8 mouse cellular contexts compared by ENCODE assay signal in the genomic region with DNA sequence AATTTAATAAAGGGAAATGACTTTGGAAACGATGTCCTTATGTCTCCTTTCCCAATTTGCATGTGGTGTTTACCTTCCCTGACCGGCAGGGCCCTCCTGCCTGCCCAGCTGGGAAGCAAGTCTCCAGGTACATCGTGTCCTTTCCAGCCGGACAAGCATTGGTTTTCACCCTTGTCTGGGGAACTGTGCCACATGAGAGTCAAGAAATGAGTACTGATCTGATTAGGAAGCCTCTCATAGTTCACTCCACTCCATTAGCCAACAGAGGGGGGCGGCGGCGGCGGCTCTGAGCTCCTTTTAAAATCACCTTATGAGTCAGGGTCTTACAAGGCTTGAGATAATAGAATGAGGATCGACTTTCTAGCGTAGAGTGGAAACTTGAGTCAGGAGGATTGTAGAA. TPM values are rescaled to one million over a fixed set of nuclear protein-coding genes. Genes with fewer than 3 reads are reported as not detected.
DNase-seq lines count a peak whose midpoint lies in the region; ATAC-seq and TF ChIP-seq lines count a peak whose summit lies in the region.

No protein-coding gene starts in this region.

- DNase-seq in heart, adult 2 months: no peak
- DNase-seq in heart, postnatal 14 days: no peak
- DNase-seq in intestine, embryonic 14.5 days (ENCODE audit: low spot score): no peak
- no peak for DNase-seq in midbrain, embryonic 10.5 days (ENCODE audit: low spot score)
- no peak for DNase-seq in ovary, postnatal 36 days (ENCODE audit: low spot score)
- DNase-seq in cerebellum, postnatal 25 days: no peak
- no peak for DNase-seq in yolk sac, embryonic 10.5 days (ENCODE audit: low spot score)

- TF ChIP-seq POLR2A in heart, adult 2 months (IDR thresholded peaks at IDR 0.05; ENCODE audit: insufficient read depth, low read depth, low read length): no peak

- no peak for ATAC-seq in intestine, embryonic 14.5 days (replicated peaks; ENCODE audit: low FRiP score, low TSS enrichment, low read depth)

- peaks cover 6% of the 10 kb centered on the region; the same call in 1 of the 2 replicates for H3K36me3 ChIP-seq in heart, adult 2 months (ENCODE audit: control insufficient read depth, insufficient read depth, low read length)
- H3K36me3 ChIP-seq in intestine, embryonic 14.5 days (ENCODE audit: control insufficient read depth, insufficient read depth, low read length): peaks cover 52% of the 10 kb centered on the region
- H3K36me3 ChIP-seq in midbrain, embryonic 10.5 days: peaks cover 60% of the 10 kb centered on the region

- peak overlapping the region; percentile 61 for H3K4me2 ChIP-seq in intestine, embryonic 14.5 days (ENCODE audit: low read length)

- H3K9me3 ChIP-seq in intestine, embryonic 14.5 days (ENCODE audit: control insufficient read depth, low read length): no peaks in the 10 kb centered on the region
- H3K9me3 ChIP-seq in midbrain, embryonic 10.5 days (replicated peaks): no peaks in the 10 kb centered on the region

- peak overlapping the region; percentile 53 for H3K9ac ChIP-seq in heart, adult 2 months (ENCODE audit: low read depth, low read length)
- H3K9ac ChIP-seq in intestine, embryonic 14.5 days (ENCODE audit: low read length): no peak overlapping the region

- TF ChIP-seq EP300 in heart, adult 2 months (IDR thresholded peaks at IDR 0.05; ENCODE audit: insufficient read depth, low read depth, low read length): no peak

- H3K27ac ChIP-seq in heart, adult 2 months: peak overlapping the region; percentile 94
- H3K27ac ChIP-seq in brown adipose tissue, adult 24 weeks (replicated peaks; ENCODE audit: low read depth, low read length): peak overlapping the region; percentile 79
- peak overlapping the region; percentile 19 for H3K27ac ChIP-seq in intestine, embryonic 14.5 days (ENCODE audit: low read depth)
- H3K27ac ChIP-seq in midbrain, embryonic 10.5 days (replicated peaks): peak overlapping the region; percentile 92; the same call in 1 of the 2 replicates

- intact Hi-C loops in heart, adult 2 months (cut with DNase I): loop anchor here (1.0 kb wide), 1 partner anchor 10 kb away; a partner anchor contains a TSS
- intact Hi-C loops in heart, postnatal 14 days (cut with DNase I): no loop called here

- no peak for TF ChIP-seq CTCF in heart, adult 2 months (IDR thresholded peaks at IDR 0.05)

- 46% methylated on average over 10 of the region's 10 CpGs for WGBS in heart, adult 2 months
- WGBS in intestine, embryonic 14.5 days: 53% methylated on average over 10 of the region's 10 CpGs
- 60% methylated on average over 10 of the region's 10 CpGs for WGBS in midbrain, embryonic 10.5 days

- no peaks in the 10 kb centered on the region for H3K27me3 ChIP-seq in heart, adult 2 months (ENCODE audit: control insufficient read depth, insufficient read depth, low read length)
- no peaks in the 10 kb centered on the region for H3K27me3 ChIP-seq in intestine, embryonic 14.5 days (replicated peaks; ENCODE audit: control insufficient read depth, insufficient read depth, low read length)
- no peaks in the 10 kb centered on the region for H3K27me3 ChIP-seq in midbrain, embryonic 10.5 days (ENCODE audit: low read depth, poor library complexity, severe bottlenecking)

- 0 out of 2 replicates have a peak, but pooled peaks cover under 1% of the 10 kb centered on the region for H3K79me2 ChIP-seq in heart, adult 2 months (replicated peaks; ENCODE audit: control insufficient read depth, insufficient read depth, low read length)

- peaks cover 7% of the 10 kb centered on the region for H3K4me1 ChIP-seq in heart, adult 2 months (ENCODE audit: control insufficient read depth, insufficient read depth, low read length)
- peaks cover 6% of the 10 kb centered on the region for H3K4me1 ChIP-seq in brown adipose tissue, adult 24 weeks (ENCODE audit: control insufficient read depth, insufficient read depth, insufficient read length, low read length)
- peaks cover 35% of the 10 kb centered on the region for H3K4me1 ChIP-seq in intestine, embryonic 14.5 days (replicated peaks; ENCODE audit: control insufficient read depth, insufficient read depth, low read length)
- peaks cover 42% of the 10 kb centered on the region for H3K4me1 ChIP-seq in midbrain, embryonic 10.5 days

- H3K4me3 ChIP-seq in heart, adult 2 months: peak overlapping the region; percentile 63
- peak overlapping the region; percentile 76; the same call in 1 of the 2 replicates for H3K4me3 ChIP-seq in brown adipose tissue, adult 24 weeks (ENCODE audit: insufficient read depth, low read depth, low read length)
- peak overlapping the region; percentile 59 for H3K4me3 ChIP-seq in intestine, embryonic 14.5 days (ENCODE audit: low read depth, low read length)
- H3K4me3 ChIP-seq in midbrain, embryonic 10.5 days: peak overlapping the region; percentile 79

RNA-seq across cellular contexts. Expression of a gene that starts 0.7 kb away (rescaled TPM):
- 10 to 100 TPM; 56.9 to 59.1 TPM for total RNA-seq in heart, adult 2 months (2021)
- polyA plus RNA-seq in heart, adult 2 months (2012; rRNA removed): 40.7 and 54.1 TPM in 2 replicates
- total RNA-seq in heart, postnatal 14 days (2021): 10 to 100 TPM; 84.7 to 87.5 TPM
- polyA plus RNA-seq in brown adipose tissue, adult 24 weeks (2012; ENCODE audit: insufficient read depth, insufficient read length, missing spikeins): 32.6 and 33.2 TPM in 2 replicates
- 11.7 and 15.3 TPM in 2 replicates for polyA plus RNA-seq in intestine, embryonic 14.5 days (2014; fragmentation: Nextera tagmentation; extraction: Ambion mirVana)
- 29.9 and 33.7 TPM in 2 replicates for polyA plus RNA-seq in midbrain, embryonic 10.5 days (2016; fragmentation: Nextera tagmentation; extraction: Ambion mirVana)

RNA-seq across cellular contexts. Expression of a gene that starts 9.8 kb away (rescaled TPM):
- total RNA-seq in heart, adult 2 months (2021): under 1 TPM; 0.25 to 0.81 TPM
- 0.39 and 0.79 TPM in 2 replicates for polyA plus RNA-seq in heart, adult 2 months (2012; rRNA removed)
- under 1 TPM; 0.14 to 0.24 TPM for total RNA-seq in heart, postnatal 14 days (2021)
- polyA plus RNA-seq in brown adipose tissue, adult 24 weeks (2012; ENCODE audit: insufficient read depth, insufficient read length, missing spikeins): 2.6 TPM in 1 of 2 replicates, not detected in the other
- polyA plus RNA-seq in intestine, embryonic 14.5 days (2014; fragmentation: Nextera tagmentation; extraction: Ambion mirVana): 0.62 and 2.0 TPM in 2 replicates
- polyA plus RNA-seq in midbrain, embryonic 10.5 days (2016; fragmentation: Nextera tagmentation; extraction: Ambion mirVana): 4.7 and 6.2 TPM in 2 replicates

RNA-seq across cellular contexts. Expression of a gene that starts 10.0 kb away (rescaled TPM):
- total RNA-seq in heart, adult 2 months (2021): 10 to 100 TPM; 38.8 to 39.0 TPM
- polyA plus RNA-seq in heart, adult 2 months (2012; rRNA removed): 39.6 and 59.5 TPM in 2 replicates
- total RNA-seq in heart, postnatal 14 days (2021): 10 to 100 TPM; 43.7 to 46.1 TPM
- 25.3 and 30.1 TPM in 2 replicates for polyA plus RNA-seq in brown adipose tissue, adult 24 weeks (2012; ENCODE audit: insufficient read depth, insufficient read length, missing spikeins)
- polyA plus RNA-seq in intestine, embryonic 14.5 days (2014; fragmentation: Nextera tagmentation; extraction: Ambion mirVana): 308 and 334 TPM in 2 replicates
- polyA plus RNA-seq in midbrain, embryonic 10.5 days (2016; fragmentation: Nextera tagmentation; extraction: Ambion mirVana): 392 and 411 TPM in 2 replicates

RNA-seq across cellular contexts. Expression of a gene that starts 59.1 kb away (rescaled TPM):
- total RNA-seq in heart, adult 2 months (2021): not detected
- polyA plus RNA-seq in heart, adult 2 months (2012; rRNA removed): not detected in 2 replicates
- not detected for total RNA-seq in heart, postnatal 14 days (2021)
- not detected in 2 replicates for polyA plus RNA-seq in brown adipose tissue, adult 24 weeks (2012; ENCODE audit: insufficient read depth, insufficient read length, missing spikeins)
- not detected in 2 replicates for polyA plus RNA-seq in intestine, embryonic 14.5 days (2014; fragmentation: Nextera tagmentation; extraction: Ambion mirVana)
- not detected in 2 replicates for polyA plus RNA-seq in midbrain, embryonic 10.5 days (2016; fragmentation: Nextera tagmentation; extraction: Ambion mirVana)

Comparison
In these comparisons a context has a peak if more than half of its experiments do, and no peak if none do; other contexts are left out.
1. H3K27ac ChIP-seq: peak in every context shown above with its lines; median percentile 94 in heart, adult 2 months; 92 in midbrain, embryonic 10.5 days; 79 in brown adipose tissue, adult 24 weeks; 19 in intestine, embryonic 14.5 days.